Mouse (Mus musculus) CH12.LX (cell line): ENCODE data around the gene Tchp. TPM values are rescaled to one million over a fixed set of nuclear protein-coding genes. Genes with fewer than 3 reads are reported as not detected.

Source experiments
- DNase-seq: peaks from one replicate; pipeline ENCODE4 v3.0.0-alpha.2; 2013; ENCODE audit errors: extremely low read depth
- H3K27ac ChIP-seq: 2 replicates; pipeline ENCODE4 v1.5.1; 2012; ENCODE audit warnings: low read depth, mild to moderate bottlenecking, control low read depth, moderate library complexity; ENCODE audit not compliant: insufficient read depth
- H3K27me3 ChIP-seq: replicated peaks from 2 replicates; pipeline ENCODE3; 2012; ENCODE audit warnings: inconsistent platforms
- H3K36me3 ChIP-seq, 2 experiments: replicated peaks in 1 of 2; 2 replicates each; pipeline versions ENCODE3 to v1.6.1; 2012; ENCODE audit warnings: inconsistent platforms in 1 of 2, low read length in 1 of 2, mild to moderate bottlenecking in 1 of 2, mixed read lengths in 1 of 2, moderate library complexity in 1 of 2; ENCODE audit not compliant: control insufficient read depth in 1 of 2, insufficient read depth in 1 of 2
- H3K4me1 ChIP-seq, 2 experiments: 2 replicates each; pipeline ENCODE4 v1.6.1; 2012; ENCODE audit warnings: inconsistent platforms in 1 of 2, moderate library complexity in 1 of 2; ENCODE audit not compliant: insufficient read depth in 2 of 2, control insufficient read depth in 1 of 2
- H3K4me2 ChIP-seq: 2 replicates; pipeline ENCODE4 v1.6.1; 2012; ENCODE audit warnings: low read depth, mild to moderate bottlenecking, control low read depth; ENCODE audit not compliant: poor library complexity, insufficient read depth, severe bottlenecking
- H3K4me3 ChIP-seq, 3 experiments: fragments of 150-350 bp in 1 of 3; sonication (generic) in 1 of 3; replicated peaks in 1 of 3; 2 replicates each; pipeline versions ENCODE3 to v1.5.1; 2011 to 2012; ENCODE audit warnings: low read depth in 2 of 3, low read length in 2 of 3, mild to moderate bottlenecking in 2 of 3, moderate library complexity in 2 of 3, control low read depth in 1 of 3, improper control_type of control experiment in 1 of 3, inconsistent platforms in 1 of 3, mixed read lengths in 1 of 3; ENCODE audit not compliant: poor library complexity in 1 of 3
- H3K79me2 ChIP-seq: replicated peaks from 2 replicates; pipeline ENCODE4 v1.6.1; 2012; ENCODE audit warnings: mild to moderate bottlenecking, moderate library complexity; ENCODE audit not compliant: control insufficient read depth, poor library complexity, insufficient read depth, severe bottlenecking; ENCODE audit errors: extremely low read depth
- H3K9ac ChIP-seq: 2 replicates; pipeline ENCODE4 v1.6.1; 2012; ENCODE audit warnings: low read depth, mild to moderate bottlenecking, control low read depth, moderate library complexity; ENCODE audit not compliant: insufficient read depth
- H3K9me3 ChIP-seq: replicated peaks from 2 replicates; pipeline ENCODE3; 2012; ENCODE audit warnings: low read length, inconsistent platforms, mixed read lengths
- CTCF ChIP-seq, 2 experiments: IDR thresholded peaks in 1 of 2; conservative IDR thresholded peaks in 1 of 2; 2 replicates each; pipeline ENCODE4 v1.5.1; 2011 to 2012; ENCODE audit warnings: low read depth in 2 of 2, low read length in 2 of 2, improper control_type of control experiment in 1 of 2, inconsistent platforms in 1 of 2, mild to moderate bottlenecking in 1 of 2, moderate library complexity in 1 of 2
- ELF1 ChIP-seq: IDR thresholded peaks from 2 replicates; pipeline ENCODE4 v1.6.1; 2014; ENCODE audit warnings: low read depth, mild to moderate bottlenecking, inconsistent platforms, low read length, improper control_type of control experiment
- EP300 ChIP-seq: IDR thresholded peaks from 2 replicates; pipeline ENCODE4 v1.6.1; 2011; ENCODE audit warnings: low read length, improper control_type of control experiment
- GABPA ChIP-seq: IDR thresholded peaks from 2 replicates; pipeline ENCODE4 v1.6.1; 2012; ENCODE audit warnings: low read depth, low read length, improper control_type of control experiment, inconsistent platforms; ENCODE audit not compliant: insufficient replicate concordance
- HCFC1 ChIP-seq: IDR thresholded peaks from 2 replicates; pipeline ENCODE4 v1.6.1; 2012; ENCODE audit warnings: low read depth, mild to moderate bottlenecking, inconsistent platforms, low read length, improper control_type of control experiment
- JUN ChIP-seq: IDR thresholded peaks from 2 replicates; pipeline ENCODE4 v1.6.1; 2011; ENCODE audit warnings: low read depth, mild to moderate bottlenecking, low read length, improper control_type of control experiment, moderate library complexity; ENCODE audit not compliant: insufficient read depth
- JUND ChIP-seq: conservative IDR thresholded peaks from 2 replicates; pipeline ENCODE4 v1.6.1; 2011; ENCODE audit warnings: low read depth, low read length, improper control_type of control experiment
- KAT2A ChIP-seq: IDR thresholded peaks from 2 replicates; pipeline ENCODE4 v1.6.1; 2012; ENCODE audit warnings: low read length, improper control_type of control experiment, inconsistent platforms; ENCODE audit not compliant: insufficient replicate concordance
- MAX ChIP-seq: IDR thresholded peaks from 2 replicates; pipeline ENCODE4 v1.6.1; 2011; ENCODE audit warnings: low read length, improper control_type of control experiment
- MYC ChIP-seq: IDR thresholded peaks from 2 replicates; pipeline ENCODE4 v1.6.1; 2011; ENCODE audit warnings: low read depth, mild to moderate bottlenecking, improper control_type of control experiment, low read length
- POLR2A ChIP-seq: IDR thresholded peaks from 2 replicates; pipeline ENCODE4 v1.6.1; 2011; ENCODE audit warnings: low read depth, mild to moderate bottlenecking, improper control_type of control experiment, low read length
- RAD21 ChIP-seq: IDR thresholded peaks from 2 replicates; pipeline ENCODE4 v1.6.1; 2011; ENCODE audit warnings: low read depth, mild to moderate bottlenecking, low read length, improper control_type of control experiment, moderate library complexity
- RCOR1 ChIP-seq: conservative IDR thresholded peaks from 2 replicates; pipeline ENCODE4 v1.6.1; 2012; ENCODE audit warnings: low read depth, mild to moderate bottlenecking, inconsistent platforms, low read length, improper control_type of control experiment
- SIN3A ChIP-seq: IDR thresholded peaks from 2 replicates; pipeline ENCODE4 v1.6.1; 2012; ENCODE audit warnings: low read length, improper control_type of control experiment, inconsistent platforms
- SMC3 ChIP-seq: IDR thresholded peaks from 2 replicates; pipeline ENCODE4 v1.6.1; 2011; ENCODE audit warnings: low read depth, low read length, improper control_type of control experiment
- TBP ChIP-seq: conservative IDR thresholded peaks from 2 replicates; pipeline ENCODE4 v1.6.1; 2011; ENCODE audit warnings: low read depth, low read length, improper control_type of control experiment
- TCF12 ChIP-seq: IDR thresholded peaks from 2 replicates; pipeline ENCODE4 v1.6.1; 2014; ENCODE audit warnings: low read depth, mild to moderate bottlenecking, inconsistent platforms, low read length, improper control_type of control experiment
- USF2 ChIP-seq: conservative IDR thresholded peaks from 2 replicates; pipeline ENCODE4 v1.6.1; 2011; ENCODE audit warnings: low read depth, low read length, improper control_type of control experiment
- ZC3H11A ChIP-seq: IDR thresholded peaks from 2 replicates; pipeline ENCODE4 v1.6.1; 2012; ENCODE audit warnings: low read depth, mild to moderate bottlenecking, inconsistent platforms, low read length, improper control_type of control experiment
- ZKSCAN1 ChIP-seq: IDR thresholded peaks from 2 replicates; pipeline ENCODE4 v1.6.1; 2012; ENCODE audit warnings: low read depth, inconsistent platforms, low read length, improper control_type of control experiment, borderline replicate concordance
- ZMIZ1 ChIP-seq: IDR thresholded peaks from 2 replicates; pipeline ENCODE4 v1.6.1; 2012; ENCODE audit warnings: low read depth, mild to moderate bottlenecking, inconsistent platforms, low read length, improper control_type of control experiment
- dilution Hi-C: fragments of 300-500 bp; cut with MboI; formaldehyde crosslinking; loops from 2 replicates; pipeline ENCODE4 v1.14.3; 2020; ENCODE audit warnings: low sequenced_read_pairs; ENCODE audit not compliant: extremely low pct_unique_long_range_greater_than_20kb, extremely low pct_ligation_motif_present
- in situ Hi-C: fragments of 300-500 bp; cut with MboI; formaldehyde crosslinking; loops from 3 replicates; pipeline ENCODE4 v1.14.3; 2019; ENCODE audit warnings: low sequenced_read_pairs, low pct_ligation_motif_present, low pct_unique_long_range_greater_than_20kb, mixed read lengths
- polyA plus RNA-seq: library from polyadenylated mRNA; unstranded; fragments of >175 nt; gene quantifications from 2 replicates; pipeline ENCODE4 v1.2.1, GENCODE M21; 2012; ENCODE audit warnings: low read depth; ENCODE audit not compliant: insufficient read length
- total RNA-seq, 2 experiments: library from RNA; depleted of rRNA; stranded (reverse); fragments of 300-350 nt in 1 of 2; fragments of >200 nt in 1 of 2; gene quantifications; 2 replicates each; pipeline ENCODE4 v1.2.3; 2012 to 2014

Tchp gene
- total and polyA plus RNA-seq, 3 experiments = 4.3 to 11.6 (median 6.7) TPM

- TF ChIP-seq TCF12 (no peak), SIN3A (no peak), JUND (no peak), ZMIZ1 (no peak), JUN (no peak), HCFC1 (no peak), RAD21 (peak; percentile 42), SMC3 (peak; percentile 53), CTCF (conservative IDR thresholded peaks at IDR 0.05 in 1 of 2, IDR thresholded peaks at IDR 0.05 in 1 of 2; ENCODE audit: low read depth in 2 of 2, low read length in 2 of 2) (peak in 1 of 2 experiments; percentile 57; a peak in 2 of 4 replicates)
- TF ChIP-seq, all 38 proteins: peak for 3
- Histone ChIP-seq H3K9ac (no peak overlapping the region), H3K4me1 (peaks cover 4 to 8% of the 10 kb centered on the region in 2 experiments; a peak in 3 of 4 replicates), H3K27ac (no peak overlapping the region), H3K4me3 (no peak overlapping the region), H3K9me3 (no peaks in the 10 kb centered on the region), H3K27me3 (peaks cover 14% of the 10 kb centered on the region), H3K4me2 (no peak overlapping the region), H3K36me3 (no peaks in the 10 kb centered on the region), H3K79me2 (no peaks in the 10 kb centered on the region)
- peak; percentile 38 for DNase-seq
- in situ Hi-C loops = no loop called here
- dilution Hi-C loops = no loop called here
These were observed 11.8 kb upstream of the Tchp start for GRCm38 (mm10) chr5:114695775-114696174.

GRCm38 (mm10) chr5:114696939-114697338, 10.6 kb upstream of the Tchp start:
- Histone ChIP-seq H3K27me3 (peaks cover 14% of the 10 kb centered on the region), H3K36me3 (no peaks in the 10 kb centered on the region), H3K9me3 (no peaks in the 10 kb centered on the region), H3K4me2 (no peak overlapping the region), H3K9ac (no peak overlapping the region), H3K27ac (no peak overlapping the region), H3K79me2 (no peaks in the 10 kb centered on the region), H3K4me1 (peaks cover 0 to 6% of the 10 kb centered on the region in 2 experiments; a peak in 2 of 4 replicates), H3K4me3 (no peak overlapping the region)
- no peak for TF ChIP-seq SMC3
- no peak for TF ChIP-seq USF2
- no peak for TF ChIP-seq ELF1
- TF ChIP-seq MYC = no peak
- no peak for TF ChIP-seq SIN3A
- TF ChIP-seq RCOR1 = no peak
- TF ChIP-seq TCF12 = no peak
- TF ChIP-seq GABPA = no peak
- no peak for TF ChIP-seq EP300
- no peak for TF ChIP-seq ZKSCAN1
- no peak for TF ChIP-seq TBP
- TF ChIP-seq KAT2A = no peak
- no peak for TF ChIP-seq POLR2A
- TF ChIP-seq MAX = no peak
- no peak for TF ChIP-seq JUND
- TF ChIP-seq ZC3H11A = no peak
- DNase-seq = no peak
- dilution Hi-C loops = no loop called here
- in situ Hi-C loops = no loop called here
